Mouse (Mus musculus) CD4-positive, CD25-positive, alpha-beta regulatory T cell, adult 9 weeks (primary cell): ENCODE results near the gene Zfp982. TPM values are rescaled to one million over a fixed set of nuclear protein-coding genes. Genes with fewer than 3 reads are reported as not detected.

Source experiments
- polyA plus RNA-seq: library from polyadenylated mRNA; unstranded; fragments of 100-300 nt; shearing (Covaris generic); gene quantifications from one replicate; pipeline ENCODE4 v1.2.1, GENCODE M21; 2017

The Zfp982 gene
- 1.2 TPM for polyA plus RNA-seq

DNA sequence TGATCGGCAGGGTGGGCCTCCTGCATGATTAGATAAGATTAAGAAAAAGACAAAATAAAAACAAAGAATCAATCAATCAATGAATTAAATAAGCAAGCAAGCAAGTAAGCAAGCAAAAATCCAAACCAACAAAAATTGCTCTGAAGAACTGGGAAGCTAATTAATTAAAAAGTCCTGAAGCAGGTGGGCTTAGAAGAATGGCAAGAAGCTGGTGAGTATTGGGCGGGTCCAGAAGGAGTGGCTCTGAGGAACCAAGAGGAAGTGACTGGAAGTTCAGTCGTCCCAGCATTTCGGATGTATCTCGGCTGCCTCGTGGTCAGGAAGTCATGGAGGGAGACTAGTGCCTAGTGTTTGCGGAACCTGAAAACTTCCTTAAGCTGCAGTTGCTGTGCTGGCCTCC is at the start of gene Zfp982:
TSS of gene Zfp982 (plus strand) at position 301 of the 400 bp plus-strand sequence.

DNA sequence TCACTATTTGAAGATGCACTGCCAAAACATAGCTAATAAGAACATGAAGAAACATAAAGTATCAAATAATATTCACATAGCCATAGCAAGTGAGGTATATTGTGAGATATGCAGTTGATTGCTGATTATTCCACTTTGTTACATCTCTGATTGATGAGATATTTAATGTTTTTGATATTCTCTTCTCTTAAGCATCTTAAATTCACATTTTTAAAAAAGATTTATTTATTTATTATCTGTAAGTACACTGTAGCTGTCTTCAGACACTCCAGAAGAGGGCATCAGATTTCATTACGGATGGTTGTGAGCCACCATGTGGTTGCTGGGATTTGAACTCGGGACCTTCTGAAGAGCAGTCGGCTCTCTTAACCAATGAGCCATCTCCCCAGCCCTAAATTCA is 47.7 kb downstream of the Zfp982 start, which contains the start of gene Gm16503:
TSS of gene Gm16503 (plus strand) at position 301 of the 400 bp plus-strand sequence.

DNA sequence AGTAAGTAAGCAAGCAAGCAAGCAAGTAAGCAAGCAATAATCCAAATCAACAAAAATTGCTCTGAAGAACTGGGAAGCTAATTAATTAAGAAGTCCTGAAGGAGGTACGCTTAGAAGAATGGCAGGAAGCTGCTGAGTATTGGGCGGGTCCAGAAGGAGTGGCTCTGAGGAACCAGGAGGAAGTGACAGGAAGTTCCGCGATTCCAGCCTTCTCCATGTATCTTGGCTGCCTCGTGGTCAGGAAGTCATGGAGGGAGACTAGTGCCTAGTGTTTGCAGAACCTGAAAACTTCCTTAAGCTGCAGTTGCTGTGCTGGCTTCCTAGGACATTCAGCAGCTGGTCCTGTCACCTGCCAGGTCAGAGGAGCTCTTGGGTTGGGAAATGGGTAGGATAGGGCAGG is 60.9 kb downstream of the Zfp982 start, which contains the start of gene Zfp985:
TSS of gene Zfp985 (plus strand) at position 207 of the 400 bp plus-strand sequence.

Other genes starting within 250 kb of the Zfp982 start
- 0.61 TPM for gene Zfp988, start 186.7 kb upstream of the Zfp982 start, polyA plus RNA-seq
- not detected for gene Zfp978, start 131.1 kb upstream of the Zfp982 start, polyA plus RNA-seq
- 0.38 TPM for gene Gm16503, start 47.8 kb downstream of the Zfp982 start, polyA plus RNA-seq
- 1.2 TPM for gene Zfp985, start 60.9 kb downstream of the Zfp982 start, polyA plus RNA-seq
- 0.32 TPM for gene Zfp979, start 150.1 kb downstream of the Zfp982 start, polyA plus RNA-seq
- gene Zfp534, start 210.1 kb downstream of the Zfp982 start, polyA plus RNA-seq = 0.10 TPM